ENCODE assay signal across 24 mouse cellular contexts in genomic region chr17:27155752-27156151, GRCm38 (mm10). TPM values are rescaled to one million over a fixed set of nuclear protein-coding genes. Genes with fewer than 3 reads are reported as not detected.
"Had no signal": no experiment of that assay in that cellular context is flagged by ENCODE, and none has a peak within 500 bp of the region (broad histone marks: within the 10 kb centered on the region; RNA-seq: fewer than 3 reads in every experiment).

No protein-coding gene starts in this region.

- DNase-seq: kidney, adult 9 months; kidney, postnatal 14 days; kidney, postnatal 4 days; liver; lung, adult 18-20 months; lung, postnatal 10 days; lung, postnatal 36 days; right cerebral cortex, adult 18-20 months; right cerebral cortex, postnatal 14 days; right cerebral cortex, postnatal 4 days; thymus, adult 2 months; thymus, postnatal 14 days; thymus, postnatal 4 days had no signal

- H3K27me3 ChIP-seq: limb, embryonic 13.5 days; liver, embryonic 15.5 days; lung, embryonic 15.5 days; midbrain, embryonic 15.5 days; neural tube, embryonic 13.5 days had no signal

- H3K9ac ChIP-seq: liver, embryonic 15.5 days; lung, embryonic 15.5 days; midbrain, embryonic 12.5 days; midbrain, embryonic 15.5 days; neural tube, embryonic 13.5 days had no signal

- ATAC-seq: liver, embryonic 12.5 days; midbrain, embryonic 15.5 days had no signal

- H3K9me3 ChIP-seq: limb, embryonic 10.5 days; limb, embryonic 13.5 days; liver, embryonic 12.5 days; liver, embryonic 15.5 days; lung, embryonic 15.5 days; megakaryocyte, embryonic 14.5 days; midbrain, embryonic 12.5 days; midbrain, embryonic 15.5 days; neural tube, embryonic 13.5 days had no signal

- H3K27ac ChIP-seq: limb, embryonic 10.5 days; limb, embryonic 13.5 days; liver, embryonic 12.5 days; liver, embryonic 15.5 days; lung, embryonic 15.5 days; midbrain, embryonic 12.5 days; midbrain, embryonic 15.5 days; neural tube, embryonic 13.5 days; stomach, postnatal 0 days had no signal

- H3K4me3 ChIP-seq: limb, embryonic 10.5 days; limb, embryonic 13.5 days; liver, embryonic 12.5 days; liver, embryonic 15.5 days; lung, embryonic 15.5 days; megakaryocyte, embryonic 14.5 days; midbrain, embryonic 12.5 days; midbrain, embryonic 15.5 days; neural tube, embryonic 13.5 days had no signal

- H3K4me2 ChIP-seq: limb, embryonic 13.5 days; liver, embryonic 12.5 days; liver, embryonic 15.5 days; lung, embryonic 15.5 days; midbrain, embryonic 12.5 days; midbrain, embryonic 15.5 days; neural tube, embryonic 13.5 days had no signal

- H3K36me3 ChIP-seq: limb, embryonic 10.5 days; limb, embryonic 13.5 days; liver, embryonic 12.5 days; liver, embryonic 15.5 days; lung, embryonic 15.5 days; midbrain, embryonic 12.5 days; midbrain, embryonic 15.5 days; neural tube, embryonic 13.5 days had no signal

RNA-seq across cellular contexts. Expression of gene Ip6k3, which starts 11.8 kb away (rescaled TPM):
- total RNA-seq: neutrophil, adult 5-6 weeks had no signal
- polyA plus RNA-seq: limb, embryonic 10.5 days had no signal
